Mouse (Mus musculus) T-helper 17 cell (primary cell): ENCODE measurements around the gene Phf7.

Experiments used
- in situ Hi-C, 2 experiments: fragments of 300-600 bp; cut with MboI, MseI; formaldehyde crosslinking; loops; 1 replicate in 1 of 2; 2 replicates in 1 of 2; pipeline ENCODE4 v1.15.1; 2025; ENCODE audit warnings: high pct_unique_total_duplicates in 2 of 2

The Phf7 gene

DNA sequence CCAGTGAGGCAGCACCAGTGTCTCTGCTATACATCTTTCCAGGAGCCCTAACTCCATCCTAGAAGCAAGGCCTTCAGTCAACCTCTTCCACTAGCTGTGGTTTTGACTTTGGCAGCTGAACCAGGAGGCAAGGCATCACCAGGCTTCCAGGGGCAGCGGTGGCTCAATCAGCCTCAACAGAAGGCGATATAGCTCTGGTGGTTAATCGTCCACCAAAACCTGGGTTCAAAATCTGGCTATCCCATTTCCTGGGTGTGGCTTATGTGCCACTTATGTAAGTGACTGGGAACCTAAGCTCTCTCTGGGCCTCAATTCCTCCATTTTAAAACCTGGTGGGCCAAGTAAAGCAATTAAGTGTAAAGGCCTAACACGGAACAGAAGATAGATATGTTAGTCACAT, 46.3 kb downstream of the Phf7 start:
- in situ Hi-C loops, result loop anchor here (10.0 to 25.0 kb wide), 3 partner anchors 580 to 1730 kb away; partner anchors contain the start of gene Prkcd (in 1 of the 2)

DNA sequence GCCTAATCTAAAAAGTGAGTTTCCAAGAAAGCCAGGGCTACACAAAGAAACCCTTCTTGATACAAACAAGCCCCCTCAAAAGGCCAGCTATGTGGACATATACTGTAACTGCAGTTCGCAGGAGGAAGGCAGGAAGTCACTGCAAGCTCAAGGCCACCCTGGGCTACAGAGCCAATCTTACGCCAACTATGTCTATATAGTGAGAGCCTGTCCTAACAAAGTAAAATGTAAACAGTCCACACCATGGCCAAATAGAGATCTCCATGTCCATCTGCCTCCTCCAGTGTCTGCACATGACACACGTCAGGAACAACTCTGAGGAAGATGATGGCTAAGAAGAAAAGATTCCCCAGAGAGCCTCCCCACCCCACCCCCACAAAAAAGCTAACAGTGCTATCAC, 51.1 kb downstream of the Phf7 start:
- in situ Hi-C loops, result loop anchor here (10.0 to 25.0 kb wide), 3 partner anchors 575 to 1735 kb away; partner anchors contain the start of gene Prkcd (in 1 of the 2)

DNA sequence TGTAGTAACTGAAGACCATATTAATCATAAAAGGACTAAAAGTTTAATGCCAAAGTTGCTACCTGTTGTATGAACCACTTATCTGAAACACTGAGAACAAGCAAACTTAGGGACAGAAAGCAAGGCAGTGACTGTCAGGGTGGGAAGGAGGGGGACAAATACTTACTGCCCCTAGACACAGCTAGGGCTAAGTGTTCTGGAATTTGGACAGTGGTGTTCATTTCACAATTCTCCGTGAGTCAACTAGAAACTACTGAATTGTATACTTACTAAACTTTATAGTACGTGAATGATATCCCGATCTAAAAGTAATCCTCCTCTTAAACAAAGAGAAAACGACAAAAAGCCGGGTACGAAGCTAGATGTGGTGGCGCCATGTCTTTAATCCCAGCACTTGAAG, 51.5 kb downstream of the Phf7 start:
- in situ Hi-C loops, result loop anchor here in 1 of 2 experiments (5.0 kb wide), 1 partner anchor 107 kb away; no protein-coding TSS in a partner anchor

DNA sequence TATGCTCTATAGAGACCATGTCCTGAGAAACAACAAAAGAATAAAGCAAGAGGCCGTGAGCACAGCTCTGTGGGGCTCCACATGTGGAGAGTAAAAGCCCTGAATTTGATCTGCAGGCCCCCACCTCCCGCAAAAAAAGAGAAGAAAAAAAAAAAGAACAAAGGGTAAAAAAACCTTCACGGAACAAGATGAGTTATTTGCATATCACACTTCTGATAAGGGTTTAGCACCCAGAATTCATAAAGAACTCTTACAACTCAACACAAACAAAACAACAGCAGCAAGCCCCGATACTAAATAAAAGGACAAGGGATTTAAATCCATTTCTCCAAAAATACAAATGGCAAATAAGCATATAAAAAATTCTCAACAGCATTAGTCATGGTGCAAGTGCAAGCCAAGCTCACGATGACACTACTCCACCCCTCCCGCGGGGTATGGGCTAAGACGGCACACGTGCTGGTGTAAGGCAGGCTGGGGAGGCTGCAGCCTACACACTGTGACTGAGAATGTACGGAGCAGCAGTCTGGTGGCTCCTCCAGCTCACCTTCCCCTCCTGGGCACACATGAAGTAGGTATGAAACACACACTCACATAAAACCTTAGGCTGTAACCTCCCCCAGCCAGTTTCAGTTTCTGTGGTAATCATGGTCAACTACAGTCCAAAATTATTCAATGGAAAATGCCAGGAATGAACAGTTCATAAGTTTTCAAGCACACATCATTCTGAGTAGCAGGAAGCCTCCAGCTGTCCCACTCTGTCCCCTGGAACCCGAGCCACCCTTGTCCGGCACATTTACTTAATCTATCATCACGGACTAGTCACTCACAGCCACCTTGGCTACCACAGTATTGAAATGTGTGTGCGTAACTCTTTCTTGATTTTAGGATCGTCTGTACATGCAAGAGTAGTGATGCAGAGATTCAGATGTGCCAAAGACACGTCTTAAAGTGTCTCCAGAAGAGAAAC, 53.3 kb downstream of the Phf7 start:
- in situ Hi-C loops, result loop anchor here in 1 of 2 experiments (5.0 kb wide), 1 partner anchor 106 kb away; no protein-coding TSS in a partner anchor

DNA sequence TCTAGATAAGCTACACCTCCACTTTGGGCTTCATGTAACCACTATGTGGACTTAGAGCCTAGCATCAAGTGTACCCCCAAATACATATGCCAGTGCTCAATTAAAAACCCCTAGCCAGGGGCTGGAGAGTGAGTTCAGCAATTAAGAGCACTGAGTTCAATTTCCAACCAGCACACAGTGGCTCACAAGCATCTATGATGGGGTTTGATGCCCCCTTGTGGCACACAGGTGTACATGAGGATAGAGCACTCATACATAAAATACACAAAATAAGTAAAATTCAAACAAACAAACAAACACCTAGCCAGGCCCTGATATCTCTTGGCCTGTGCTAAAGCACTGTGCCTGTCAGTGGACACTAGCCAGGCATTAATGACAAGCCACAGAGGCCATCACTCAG, 55.1 kb downstream of the Phf7 start:
- in situ Hi-C loops, result loop anchor here in 1 of 2 experiments (5.0 kb wide), 1 partner anchor 104 kb away; no protein-coding TSS in a partner anchor

DNA sequence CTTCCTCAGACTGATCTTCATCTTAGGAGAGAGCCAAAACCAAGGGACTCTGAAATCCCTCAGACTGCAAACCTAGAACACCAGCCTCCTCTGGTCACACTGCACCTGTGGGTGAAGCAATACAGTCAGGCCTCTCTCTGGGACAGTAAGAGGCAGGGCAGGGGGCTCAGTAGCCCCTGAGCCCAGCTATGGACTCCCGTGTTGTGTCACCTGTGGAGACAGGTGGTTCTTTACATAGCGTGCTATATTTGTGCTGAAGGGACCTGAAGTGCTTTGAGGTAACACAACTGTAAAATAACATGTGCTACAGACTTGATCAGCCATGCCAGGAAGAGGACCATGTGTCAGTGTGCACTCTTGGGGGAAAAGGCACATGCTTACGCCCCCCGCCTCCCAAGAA, 55.6 kb downstream of the Phf7 start:
- in situ Hi-C loops, result loop anchor here in 1 of 2 experiments (5.0 kb wide), 1 partner anchor 103 kb away; no protein-coding TSS in a partner anchor

DNA sequence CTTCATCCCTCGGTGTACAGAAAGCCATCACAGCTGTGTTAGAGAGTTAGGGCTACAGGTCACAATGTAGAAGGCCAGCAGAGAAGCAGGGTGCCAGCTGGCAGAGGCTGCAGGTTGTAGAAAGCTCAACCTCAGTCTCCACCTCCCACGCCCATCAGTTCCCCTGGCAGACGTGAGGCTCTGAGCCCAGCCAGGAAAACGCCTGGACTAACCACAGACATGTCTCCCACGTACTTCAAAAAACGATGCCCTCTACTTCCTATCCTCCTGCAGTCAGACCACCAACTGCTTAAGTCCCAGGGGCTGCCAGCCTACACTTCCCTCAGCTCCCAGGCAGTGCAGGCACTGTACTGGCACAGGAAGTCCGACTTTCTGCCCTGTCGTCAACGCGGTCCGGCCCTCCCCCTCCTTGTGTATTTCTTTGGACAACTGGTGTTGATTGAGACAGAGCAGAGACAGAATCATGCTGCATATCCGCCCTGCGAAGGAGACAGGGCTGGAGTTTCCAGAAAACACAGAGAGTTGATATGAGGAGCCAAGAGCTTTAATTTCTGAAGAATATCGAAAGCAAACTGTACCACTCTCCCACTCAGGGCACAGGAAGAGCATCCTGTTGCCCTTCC, 56.1 kb downstream of the Phf7 start:
- in situ Hi-C loops, result loop anchor here in 1 of 2 experiments (5.0 kb wide), 1 partner anchor 103 kb away; no protein-coding TSS in a partner anchor

DNA sequence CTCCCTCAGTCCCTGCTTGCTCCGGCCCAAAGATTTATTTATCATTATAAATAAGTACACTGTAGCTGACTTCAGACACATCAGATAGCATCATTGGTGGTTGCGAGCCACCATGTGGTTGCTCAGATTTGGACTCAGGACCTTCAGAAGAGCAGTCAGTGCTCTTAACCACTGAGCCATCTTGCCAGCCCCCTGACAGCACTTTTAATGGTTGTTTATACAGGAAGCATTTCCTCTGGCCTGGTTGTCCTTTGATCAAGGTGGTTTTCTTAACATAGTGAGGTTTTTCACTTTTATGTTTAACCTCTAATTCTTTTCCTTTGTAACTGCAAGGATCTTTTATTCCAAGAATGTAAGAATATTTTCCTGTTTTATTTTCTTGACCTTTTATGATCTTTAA, 56.7 kb downstream of the Phf7 start:
- in situ Hi-C loops, result no loop called here

DNA sequence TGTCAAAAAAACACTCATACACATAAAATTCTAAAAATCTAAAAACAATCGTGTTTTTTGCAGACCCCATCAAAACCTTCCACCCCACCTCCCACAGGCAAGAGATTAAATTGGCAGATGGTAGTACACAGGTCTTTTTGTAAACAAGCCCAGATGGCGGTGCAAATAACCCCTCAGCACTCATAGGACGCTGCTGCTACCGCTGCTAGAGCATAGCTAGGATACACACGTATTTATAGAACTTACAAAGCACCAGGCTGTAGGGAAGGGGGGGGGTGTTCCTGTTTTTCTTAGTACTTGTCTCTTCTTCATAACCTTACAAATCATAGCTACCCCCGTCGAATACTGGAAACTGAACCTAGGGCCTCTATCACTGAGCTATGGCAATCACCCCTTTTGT, 57.3 kb downstream of the Phf7 start:
- in situ Hi-C loops, result no loop called here

DNA sequence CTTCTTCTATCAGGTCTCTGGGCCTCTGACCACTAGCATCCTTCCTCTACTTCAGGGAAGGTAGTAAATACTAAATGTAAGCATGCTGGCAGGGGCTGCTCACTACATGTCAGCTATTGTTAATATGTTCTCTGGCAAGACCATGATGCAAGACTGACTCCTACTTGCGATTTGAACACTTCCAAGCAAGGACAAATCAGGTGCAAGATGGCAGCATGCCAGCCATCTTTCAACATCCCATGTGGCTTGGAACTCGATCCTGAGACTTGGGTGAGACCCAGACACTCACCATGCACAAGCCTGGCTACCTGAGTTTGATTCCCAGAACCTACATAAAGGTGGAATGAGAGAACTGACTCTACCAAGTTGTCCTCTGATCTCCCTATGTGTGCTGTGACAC, 59.2 kb downstream of the Phf7 start:
- in situ Hi-C loops, result no loop called here

DNA sequence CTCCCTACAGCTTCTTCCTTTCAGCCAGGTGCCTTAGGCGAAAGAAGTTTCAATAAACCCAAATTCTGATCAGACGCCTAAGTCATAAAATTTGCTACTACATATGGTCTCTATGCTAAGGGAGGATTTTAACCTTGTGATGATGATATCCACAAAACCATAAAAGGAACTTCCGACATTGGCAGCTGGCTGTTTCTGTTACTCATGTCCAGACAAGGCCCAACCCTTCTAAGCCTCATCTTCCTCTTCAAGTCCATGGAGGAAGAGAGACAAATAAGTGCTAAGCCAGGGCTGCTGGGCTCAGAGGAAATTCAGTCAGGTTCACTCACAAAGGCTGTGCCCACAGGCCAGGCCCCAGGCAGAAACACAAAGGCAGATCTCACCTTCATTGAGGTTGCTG, 61.8 kb downstream of the Phf7 start:
- in situ Hi-C loops, result no loop called here

DNA sequence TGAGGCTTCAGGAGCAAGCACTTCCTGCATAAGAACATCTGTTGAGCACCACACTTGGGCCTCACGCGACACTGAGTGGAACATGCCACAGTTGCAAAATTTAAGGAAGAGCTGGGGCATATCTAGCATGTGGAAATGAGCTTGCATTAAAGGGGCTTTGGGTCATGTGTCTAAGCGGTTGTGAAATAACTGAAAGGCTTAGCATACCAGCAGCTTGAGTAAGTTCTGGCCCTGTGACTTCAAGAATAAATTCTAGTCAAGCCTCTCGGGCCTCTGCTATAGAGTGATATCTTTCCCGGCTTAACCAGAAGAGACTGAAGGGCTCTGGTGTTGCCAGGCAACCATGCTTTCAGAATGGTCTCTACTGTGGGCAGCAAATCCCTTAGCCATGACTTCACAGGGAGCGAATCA, 62.3 kb downstream of the Phf7 start:
- in situ Hi-C loops, result no loop called here
